Mouse (Mus musculus) liver, embryonic 14.5 days (tissue): Measurements from ENCODE around the gene Mlip. TPM values are rescaled to one million over a fixed set of nuclear protein-coding genes. Genes with fewer than 3 reads are reported as not detected.

ENCODE experiments used
- ATAC-seq: fragments of 200-750 bp; cut with Nextera tagmentation; 2 replicates; pipeline ENCODE4 v1.8.0; 2017; ENCODE audit warnings: moderate number of reproducible peaks, mild to moderate bottlenecking, moderate library complexity; ENCODE audit not compliant: insufficient read depth
- DNase-seq, 3 experiments: peaks; one replicate each; pipeline ENCODE4 v3.0.0-alpha.2; 2012 to 2013; ENCODE audit warnings: low read depth in 3 of 3, low spot score in 3 of 3
- H3K27ac ChIP-seq: fragments of 300-500 bp; sonication (generic); 2 replicates; pipeline ENCODE4 v1.5.1; 2014; ENCODE audit warnings: moderate library complexity, mild to moderate bottlenecking, control low read depth, inconsistent platforms
- H3K27me3 ChIP-seq: fragments of 300-500 bp; sonication (generic); 2 replicates; pipeline ENCODE4 v1.6.1; 2014; ENCODE audit warnings: mild to moderate bottlenecking, low read length, moderate library complexity; ENCODE audit not compliant: control insufficient read depth, insufficient read depth
- H3K36me3 ChIP-seq: fragments of 300-500 bp; sonication (generic); replicated peaks from 2 replicates; pipeline ENCODE4 v1.6.1; 2014; ENCODE audit warnings: low read depth; ENCODE audit not compliant: control insufficient read depth, insufficient read depth
- H3K4me1 ChIP-seq, 2 experiments: fragments of 200-500 bp in 1 of 2; fragments of 300-500 bp in 1 of 2; sonication (generic) in 1 of 2; replicated peaks; 2 replicates each; pipeline ENCODE4 v1.6.1; 2012 to 2014; ENCODE audit warnings: antibody characterized with exemption in 1 of 2, inconsistent platforms in 1 of 2, low read length in 1 of 2; ENCODE audit not compliant: control insufficient read depth in 2 of 2, insufficient read depth in 2 of 2
- H3K4me2 ChIP-seq: fragments of 300-500 bp; sonication (generic); 2 replicates; pipeline ENCODE4 v1.6.1; 2014; ENCODE audit warnings: low read depth, mild to moderate bottlenecking, control low read depth, moderate library complexity
- H3K4me3 ChIP-seq, 2 experiments: fragments of 200-500 bp in 1 of 2; fragments of 300-500 bp in 1 of 2; sonication (generic) in 1 of 2; 2 replicates each; pipeline ENCODE4 v1.5.1; 2012 to 2014; ENCODE audit warnings: low read depth in 2 of 2, low read length in 2 of 2, mild to moderate bottlenecking in 2 of 2, control low read depth in 1 of 2, inconsistent platforms in 1 of 2, moderate library complexity in 1 of 2; ENCODE audit not compliant: insufficient read depth in 1 of 2
- H3K9ac ChIP-seq: fragments of 300-500 bp; sonication (generic); replicated peaks from 2 replicates; pipeline ENCODE4 v1.6.1; 2014; ENCODE audit warnings: mild to moderate bottlenecking, control low read depth, moderate library complexity
- H3K9me3 ChIP-seq: fragments of 300-500 bp; sonication (generic); 2 replicates; pipeline ENCODE4 v1.6.1; 2016; ENCODE audit warnings: low read length, mixed read lengths; ENCODE audit not compliant: control insufficient read depth
- CTCF ChIP-seq: IDR thresholded peaks from 2 replicates; pipeline ENCODE4 v1.5.1; 2016; ENCODE audit warnings: antibody characterized with exemption, low read depth, control low read depth
- EP300 ChIP-seq: IDR thresholded peaks from 2 replicates; pipeline ENCODE4 v1.6.1; 2016; ENCODE audit warnings: antibody characterized with exemption, low read depth
- WGBS: fragments of 180-500 bp; shearing (Covaris S2); extraction: QIAGEN DNeasy Blood & Tissue Kit; methylation state at CpG from one replicate; pipeline ENCODE4 v1.1.7; 2014; ENCODE audit not compliant: insufficient replicate concordance; 5-methylcytosine and 5-hydroxymethylcytosine counted together
- polyA plus RNA-seq, 2 experiments: library from polyadenylated mRNA; depleted of rRNA in 1 of 2; stranded (reverse) in 1 of 2; unstranded in 1 of 2; fragments of >200 nt; fragmentation: Nextera tagmentation in 1 of 2; extraction: Ambion mirVana in 1 of 2; gene quantifications; 2 replicates each; pipeline versions ENCODE4 v1.2.1 to v1.2.3; 2012 to 2014

Gene Mlip
- polyA plus RNA-seq (2012; rRNA removed) = not detected in 2 replicates
- not detected in 2 replicates for polyA plus RNA-seq (2014; fragmentation: Nextera tagmentation; extraction: Ambion mirVana)

DNA sequence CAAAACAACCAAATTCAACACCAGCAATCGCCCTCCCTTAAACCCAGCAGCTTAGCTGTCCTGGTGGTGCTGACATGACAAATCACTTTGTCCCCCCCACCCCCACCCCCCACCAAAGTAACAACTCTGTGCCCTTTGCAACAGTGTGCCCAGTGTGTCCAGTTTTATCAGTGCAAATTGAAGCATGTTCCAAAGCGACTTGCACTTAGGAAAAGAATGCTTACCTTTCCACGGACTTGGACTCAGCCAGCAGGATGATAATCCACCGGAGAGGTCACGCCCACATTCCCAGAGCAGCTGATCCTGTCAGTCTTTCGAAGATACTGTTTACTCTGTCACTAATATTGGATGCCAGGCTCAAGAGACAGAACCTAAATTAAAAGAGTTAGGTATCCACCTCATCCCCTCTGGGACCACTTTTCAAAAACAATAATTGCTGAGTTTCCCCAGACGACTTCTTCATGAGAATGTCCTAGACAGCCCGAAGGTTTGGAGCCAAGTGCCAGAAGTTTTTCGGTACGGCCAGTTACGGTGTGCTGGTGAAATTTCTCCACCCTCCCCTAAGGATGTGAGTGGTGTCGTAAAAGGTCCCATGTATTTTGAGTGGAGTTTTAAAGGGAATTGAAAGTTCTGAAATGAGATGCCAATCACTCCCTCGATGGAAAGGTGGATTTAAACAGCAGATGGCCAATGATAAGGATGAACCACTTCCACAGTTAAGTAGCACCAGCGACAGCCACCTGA lies at the start of gene Mlip:
Gene Mlip (minus strand): TSS at position 538 of the 744 bp plus-strand sequence.
- H3K36me3 ChIP-seq = no peaks in the 10 kb centered on the region
- 61% methylated on average over 14 of the region's 14 CpGs for WGBS

DNA sequence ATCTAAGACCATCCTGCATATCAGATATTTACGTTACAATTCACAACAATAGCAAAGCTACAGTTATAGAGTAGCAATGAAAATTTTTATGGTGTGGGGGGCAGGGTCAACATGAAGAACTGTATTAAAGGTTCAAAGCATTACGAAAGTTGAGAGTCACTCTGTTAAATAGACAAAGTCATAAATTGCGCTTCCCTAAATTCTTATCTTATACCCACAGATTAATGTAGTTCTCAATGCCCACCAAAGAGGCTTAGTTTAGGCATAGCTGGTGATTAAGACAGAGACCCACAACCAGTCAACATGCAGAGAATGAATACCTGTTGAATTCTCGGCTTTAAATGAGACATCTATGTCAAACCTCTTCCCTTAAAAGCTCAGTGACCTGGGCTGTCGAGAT lies 47.0 kb upstream of the Mlip start:
- Histone ChIP-seq H3K9ac (no peak overlapping the region), H3K4me1 (no peaks in the 10 kb centered on the region), H3K27me3 (no peaks in the 10 kb centered on the region), H3K4me2 (no peak overlapping the region), H3K9me3 (no peaks in the 10 kb centered on the region), H3K27ac (no peak overlapping the region), H3K4me3 (no peak overlapping the region), H3K36me3 (no peaks in the 10 kb centered on the region)
- TF ChIP-seq CTCF = no peak
- no peak for ATAC-seq
- DNase-seq = no peak
- 59% methylated on average over 5 of the region's 5 CpGs for WGBS

More for the DNA sequence above, at the start of gene Mlip:
- Histone ChIP-seq H3K4me3 (no peak within 1 kb of the TSS), H3K4me1 (no peaks in the 10 kb centered on the region), H3K27ac (no peak within 1 kb of the TSS), H3K4me2 (no peak within 1 kb of the TSS), H3K9ac (no peak within 1 kb of the TSS), H3K27me3 (no peaks in the 10 kb centered on the region), H3K9me3 (no peaks in the 10 kb centered on the region)
- TF ChIP-seq CTCF (no peak), EP300 (no peak)
- DNase-seq (no peak), ATAC-seq (no peak)

DNA sequence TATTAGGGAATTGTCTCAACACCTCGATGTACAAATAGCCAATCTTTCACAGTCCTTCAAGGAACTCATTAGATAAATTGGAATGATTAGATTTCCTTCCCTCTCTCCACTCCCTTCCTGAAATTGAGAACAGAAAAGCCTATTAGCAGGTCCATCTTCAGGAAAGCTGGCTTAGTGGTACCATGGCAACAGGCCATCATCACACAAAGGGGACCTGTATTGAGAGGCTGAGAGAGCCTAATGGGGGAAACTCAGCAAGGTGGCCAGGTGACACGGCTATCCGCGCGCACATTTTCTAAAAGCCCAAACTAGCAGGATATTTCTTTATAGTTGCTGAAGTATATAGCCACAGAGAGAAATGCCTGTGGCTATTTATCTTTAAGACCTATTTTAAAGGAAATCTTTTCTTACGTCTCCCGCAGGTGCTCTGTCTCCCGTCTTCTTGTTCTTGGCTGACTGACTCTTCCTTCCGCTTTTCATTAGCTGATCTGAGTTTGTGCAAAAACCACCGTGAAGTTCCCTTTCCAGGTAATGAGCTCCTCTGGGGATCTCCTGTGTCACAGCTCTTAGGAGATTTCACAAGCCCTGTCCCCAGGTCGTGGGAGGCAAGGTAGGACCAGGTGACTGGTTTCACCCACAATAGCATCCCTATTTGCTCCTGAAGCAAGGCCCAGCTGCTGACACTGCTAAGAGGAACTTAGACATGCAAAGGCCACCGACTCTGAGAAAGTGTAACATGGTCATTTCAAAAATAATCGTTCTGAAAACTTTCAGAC lies 46.3 kb upstream of the Mlip start:
- Histone ChIP-seq H3K9ac (no peak overlapping the region), H3K27me3 (no peaks in the 10 kb centered on the region), H3K9me3 (no peaks in the 10 kb centered on the region), H3K27ac (no peak overlapping the region), H3K4me2 (no peak overlapping the region), H3K36me3 (no peaks in the 10 kb centered on the region), H3K4me1 (no peaks in the 10 kb centered on the region), H3K4me3 (no peak overlapping the region)
- ATAC-seq = no peak
- 55% methylated on average over 13 of the region's 13 CpGs for WGBS
- DNase-seq = no peak
- TF ChIP-seq CTCF = no peak
- TF ChIP-seq EP300 = no peak

DNA sequence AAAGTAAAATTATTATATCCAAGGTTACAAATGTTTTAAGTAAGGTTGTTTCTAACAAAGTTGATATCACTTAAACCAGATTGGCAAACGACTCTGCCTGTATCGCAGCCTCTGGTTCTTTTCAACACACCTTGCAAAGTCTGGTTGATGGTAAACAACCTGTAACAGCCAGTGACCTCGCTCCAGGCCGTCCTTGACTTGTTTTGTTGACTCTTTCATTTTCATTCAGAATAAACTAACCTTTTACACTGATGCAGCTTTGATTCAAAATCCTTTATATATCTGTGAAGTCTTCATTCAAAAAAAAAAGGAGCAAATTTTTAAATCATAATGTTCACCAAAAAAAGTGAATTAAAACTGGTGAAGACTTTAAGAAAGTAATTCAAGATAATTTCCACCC lies 44.3 kb upstream of the Mlip start:
- ATAC-seq = no peak
- DNase-seq = no peak
- Histone ChIP-seq H3K4me2 (no peak overlapping the region), H3K27me3 (no peaks in the 10 kb centered on the region), H3K4me1 (no peaks in the 10 kb centered on the region), H3K4me3 (no peak overlapping the region), H3K36me3 (no peaks in the 10 kb centered on the region), H3K27ac (no peak overlapping the region), H3K9ac (no peak overlapping the region), H3K9me3 (no peaks in the 10 kb centered on the region)
- no peak for TF ChIP-seq CTCF
- TF ChIP-seq EP300 = no peak
- WGBS = 44% methylated on average over 4 of the region's 4 CpGs

DNA sequence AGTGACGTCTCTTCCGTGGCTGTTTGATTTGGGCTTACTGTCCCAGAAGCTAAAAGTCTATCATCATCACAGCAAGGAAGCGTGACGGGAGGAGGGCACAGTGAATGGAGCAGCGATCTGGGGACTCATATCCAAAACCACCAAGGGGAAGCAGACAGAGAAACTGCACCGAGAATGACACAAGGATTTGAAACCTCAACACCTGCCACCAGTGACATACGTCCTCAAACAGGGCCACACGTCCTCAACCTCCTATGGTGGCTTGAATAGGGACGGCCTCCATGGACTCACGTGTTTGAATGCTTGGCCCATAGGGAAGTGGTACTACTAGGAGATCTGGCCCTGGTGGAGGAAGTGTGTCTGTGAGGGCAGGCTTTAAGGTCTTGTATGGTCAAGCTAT lies 38.5 kb upstream of the Mlip start:
- no peak for ATAC-seq
- H3K4me3 ChIP-seq = no peak overlapping the region
- no peaks in the 10 kb centered on the region for H3K9me3 ChIP-seq
- TF ChIP-seq CTCF = no peak
- no peak for TF ChIP-seq EP300
- no peak overlapping the region for H3K4me2 ChIP-seq
- DNase-seq = no peak
- H3K9ac ChIP-seq = no peak overlapping the region
- H3K4me1 ChIP-seq = no peaks in the 10 kb centered on the region
- no peaks in the 10 kb centered on the region for H3K27me3 ChIP-seq
- no peak overlapping the region for H3K27ac ChIP-seq
- H3K36me3 ChIP-seq = no peaks in the 10 kb centered on the region
- WGBS = 62% methylated on average over 10 of the region's 10 CpGs
